Mouse (Mus musculus): ENCODE measurements around the gene Larp7.

- no peak for TF ChIP-seq CTCF (IDR thresholded peaks at IDR 0.05; ENCODE audit: insufficient read depth, low read length)
- TF ChIP-seq POLR2A (IDR thresholded peaks at IDR 0.05; ENCODE audit: borderline replicate concordance, extremely low read depth, low read depth, low read length) = no peak
Observed at GRCm38 (mm10) chr3:127507878-127508783, 45.0 kb downstream of the Larp7 start.
